Mouse (Mus musculus): ENCODE data around the gene Pqlc2. TPM values are rescaled to one million over a fixed set of nuclear protein-coding genes. Genes with fewer than 3 reads are reported as not detected.

Pqlc2 gene
- polyA plus RNA-seq, 1 experiment from 2014 or later = 16.1 TPM

- Histone ChIP-seq H3K4me3 (replicated peaks) (no peak overlapping the region), H3K27ac (no peak overlapping the region), H3K4me2 (no peak overlapping the region), H3K4me1 (replicated peaks) (no peaks in the 10 kb centered on the region), H3K27me3 (peaks cover 29% of the 10 kb centered on the region), H3K9ac (replicated peaks) (no peak overlapping the region), H3K9me3 (no peaks in the 10 kb centered on the region), H3K36me3 (no peaks in the 10 kb centered on the region)
- ATAC-seq (ENCODE audit: insufficient number of reproducible peaks, insufficient read depth, low FRiP score, low TSS enrichment, low read depth) = no peak
- 62% methylated on average over 7 of the region's 7 CpGs for WGBS
Measured at GRCm38 (mm10) chr4:139335507-139335906, 25.0 kb upstream of the Pqlc2 start.

GRCm38 (mm10) chr4:139334631-139335295 is 24.3 kb upstream of the Pqlc2 start:
- Histone ChIP-seq H3K27ac (no peak overlapping the region), H3K9ac (replicated peaks) (no peak overlapping the region), H3K27me3 (peaks cover 29% of the 10 kb centered on the region), H3K4me2 (no peak overlapping the region), H3K4me3 (replicated peaks) (no peak overlapping the region), H3K4me1 (replicated peaks) (no peaks in the 10 kb centered on the region), H3K9me3 (no peaks in the 10 kb centered on the region), H3K36me3 (no peaks in the 10 kb centered on the region)
- 81% methylated on average over 5 of the region's 9 CpGs for WGBS
- no peak for ATAC-seq (ENCODE audit: insufficient number of reproducible peaks, insufficient read depth, low FRiP score, low TSS enrichment, low read depth)

- ATAC-seq (ENCODE audit: insufficient number of reproducible peaks, insufficient read depth, low FRiP score, low TSS enrichment, low read depth) = peak; percentile 83
- Histone ChIP-seq H3K4me3 (replicated peaks) (peak overlapping the region; percentile 22), H3K9me3 (no peaks in the 10 kb centered on the region), H3K4me2 (peak overlapping the region; percentile 49), H3K27ac (no peak overlapping the region), H3K36me3 (no peaks in the 10 kb centered on the region), H3K4me1 (replicated peaks) (no peaks in the 10 kb centered on the region), H3K9ac (replicated peaks) (no peak overlapping the region), H3K27me3 (peaks cover 7% of the 10 kb centered on the region; the same call in 1 of the 2 replicates)
- WGBS = 11% methylated on average over 10 of the region's 10 CpGs
Measured at GRCm38 (mm10) chr4:139330605-139331004, 20.1 kb upstream of the Pqlc2 start.

- Histone ChIP-seq H3K4me3 (replicated peaks) (no peak overlapping the region), H3K9me3 (no peaks in the 10 kb centered on the region), H3K4me2 (no peak overlapping the region), H3K27ac (no peak overlapping the region), H3K4me1 (replicated peaks) (no peaks in the 10 kb centered on the region), H3K9ac (replicated peaks) (no peak overlapping the region), H3K36me3 (peaks cover 51% of the 10 kb centered on the region), H3K27me3 (no peaks in the 10 kb centered on the region)
- no peak for ATAC-seq (ENCODE audit: insufficient number of reproducible peaks, insufficient read depth, low FRiP score, low TSS enrichment, low read depth)
- 97% methylated on average over 4 of the region's 4 CpGs for WGBS
Measured at GRCm38 (mm10) chr4:139319740-139320139, 9.2 kb upstream of the Pqlc2 start.

GRCm38 (mm10) chr4:139318449-139318848 is 7.9 kb upstream of the Pqlc2 start:
- Histone ChIP-seq H3K9me3 (no peaks in the 10 kb centered on the region), H3K9ac (replicated peaks) (no peak overlapping the region), H3K36me3 (peaks cover 62% of the 10 kb centered on the region), H3K27ac (no peak overlapping the region), H3K4me2 (no peak overlapping the region), H3K4me3 (replicated peaks) (no peak overlapping the region), H3K27me3 (no peaks in the 10 kb centered on the region), H3K4me1 (replicated peaks) (no peaks in the 10 kb centered on the region)
- ATAC-seq (ENCODE audit: insufficient number of reproducible peaks, insufficient read depth, low FRiP score, low TSS enrichment, low read depth) = no peak
- WGBS = 91% methylated on average over 11 of the region's 11 CpGs

- Histone ChIP-seq H3K4me1 (replicated peaks) (peaks cover 20% of the 10 kb centered on the region), H3K36me3 (peaks cover 38% of the 10 kb centered on the region), H3K9ac (replicated peaks) (no peak overlapping the region), H3K27ac (no peak overlapping the region), H3K4me3 (replicated peaks) (0 out of 2 replicates have a peak overlapping the region, but pooled peaks have one; percentile 93), H3K27me3 (no peaks in the 10 kb centered on the region), H3K9me3 (no peaks in the 10 kb centered on the region), H3K4me2 (no peak overlapping the region)
- no peak for ATAC-seq (ENCODE audit: insufficient number of reproducible peaks, insufficient read depth, low FRiP score, low TSS enrichment, low read depth)
- WGBS = 63% methylated on average over 4 of the region's 4 CpGs
Measured at GRCm38 (mm10) chr4:139312632-139313031, 2.1 kb upstream of the Pqlc2 start.

GRCm38 (mm10) chr4:139311707-139312106 is 1.2 kb upstream of the Pqlc2 start:
- Histone ChIP-seq H3K9ac (replicated peaks) (peak overlapping the region; percentile 97), H3K36me3 (peaks cover 32% of the 10 kb centered on the region), H3K9me3 (no peaks in the 10 kb centered on the region), H3K27me3 (no peaks in the 10 kb centered on the region), H3K27ac (no peak overlapping the region), H3K4me1 (replicated peaks) (peaks cover 20% of the 10 kb centered on the region), H3K4me2 (peak overlapping the region; percentile 96), H3K4me3 (replicated peaks) (peak overlapping the region; percentile 93)
- no peak for ATAC-seq (ENCODE audit: insufficient number of reproducible peaks, insufficient read depth, low FRiP score, low TSS enrichment, low read depth)
- WGBS = 21% methylated on average over 14 of the region's 14 CpGs

GRCm38 (mm10) chr4:139310899-139311701 is 592 bp upstream of the Pqlc2 start:
- Histone ChIP-seq H3K4me1 (replicated peaks) (peaks cover 20% of the 10 kb centered on the region), H3K27me3 (no peaks in the 10 kb centered on the region), H3K36me3 (peaks cover 34% of the 10 kb centered on the region), H3K4me2 (peak overlapping the region; percentile 96), H3K27ac (peak overlapping the region; percentile 85), H3K9ac (replicated peaks) (peak overlapping the region; percentile 97), H3K4me3 (replicated peaks) (peak overlapping the region; percentile 93), H3K9me3 (no peaks in the 10 kb centered on the region)
- under 1% methylated on average over 53 of the region's 53 CpGs for WGBS
- ATAC-seq (ENCODE audit: insufficient number of reproducible peaks, insufficient read depth, low FRiP score, low TSS enrichment, low read depth) = peak; percentile 71

- H3K4me2 ChIP-seq = peak overlapping the region; percentile 96
- WGBS = 15% methylated on average over 6 of the region's 6 CpGs
- peaks cover 34% of the 10 kb centered on the region for H3K36me3 ChIP-seq
Measured at GRCm38 (mm10) chr4:139309651-139310050, 857 bp downstream of the Pqlc2 start.

GRCm38 (mm10) chr4:139307916-139308315 is 2.6 kb downstream of the Pqlc2 start:
- ATAC-seq (ENCODE audit: insufficient number of reproducible peaks, insufficient read depth, low FRiP score, low TSS enrichment, low read depth) = no peak
- Histone ChIP-seq H3K36me3 (peaks cover 28% of the 10 kb centered on the region), H3K27me3 (no peaks in the 10 kb centered on the region), H3K9ac (replicated peaks) (no peak overlapping the region), H3K4me3 (replicated peaks) (no peak overlapping the region), H3K4me2 (no peak overlapping the region), H3K27ac (no peak overlapping the region), H3K4me1 (replicated peaks) (peaks cover 20% of the 10 kb centered on the region), H3K9me3 (no peaks in the 10 kb centered on the region)
- 83% methylated on average over 5 of the region's 5 CpGs for WGBS

More at GRCm38 (mm10) chr4:139309651-139310050, 857 bp downstream of the Pqlc2 start:
- H3K9ac ChIP-seq (replicated peaks) = peak overlapping the region; percentile 97
- H3K4me3 ChIP-seq (replicated peaks) = peak overlapping the region; percentile 93
- no peak for ATAC-seq (ENCODE audit: insufficient number of reproducible peaks, insufficient read depth, low FRiP score, low TSS enrichment, low read depth)
- H3K27me3 ChIP-seq = no peaks in the 10 kb centered on the region
- H3K27ac ChIP-seq = no peak overlapping the region
- peaks cover 20% of the 10 kb centered on the region for H3K4me1 ChIP-seq (replicated peaks)
- H3K9me3 ChIP-seq = no peaks in the 10 kb centered on the region

- peaks cover 9% of the 10 kb centered on the region for H3K4me1 ChIP-seq (replicated peaks)
- H3K27ac ChIP-seq = no peak overlapping the region
- no peak overlapping the region for H3K9ac ChIP-seq (replicated peaks)
- no peaks in the 10 kb centered on the region for H3K9me3 ChIP-seq
- H3K27me3 ChIP-seq = no peaks in the 10 kb centered on the region
- no peak overlapping the region for H3K4me3 ChIP-seq (replicated peaks)
- 92% methylated on average over 3 of the region's 3 CpGs for WGBS
- no peak overlapping the region for H3K4me2 ChIP-seq
- no peak for ATAC-seq (ENCODE audit: insufficient number of reproducible peaks, insufficient read depth, low FRiP score, low TSS enrichment, low read depth)
- peaks cover 51% of the 10 kb centered on the region for H3K36me3 ChIP-seq
Measured at GRCm38 (mm10) chr4:139305521-139305920, 5.0 kb downstream of the Pqlc2 start.
